Mouse (Mus musculus) cerebellum, adult 2 months (tissue): ENCODE measurements around the gene Gm21954.

ENCODE experiments used
- CTCF ChIP-seq: fragments of 200-500 bp; IDR thresholded peaks from 2 replicates; pipeline ENCODE4 v1.5.1; 2011; ENCODE audit warnings: low read depth, mild to moderate bottlenecking, control low read depth, low read length, moderate library complexity, borderline replicate concordance; ENCODE audit not compliant: insufficient read depth
- POLR2A ChIP-seq: fragments of 200-500 bp; IDR thresholded peaks from 2 replicates; pipeline ENCODE4 v1.6.1; 2011; ENCODE audit warnings: low read length, control low read depth, borderline replicate concordance; ENCODE audit not compliant: insufficient read depth

GRCm38 (mm10) chr3:55511658-55512057 lies 39.6 kb upstream of the Gm21954 start:
- TF ChIP-seq CTCF: no peak
- no peak for TF ChIP-seq POLR2A
